Mouse (Mus musculus): ENCODE data around the gene Prpf18. TPM values are rescaled to one million over a fixed set of nuclear protein-coding genes. Genes with fewer than 3 reads are reported as not detected.

The Prpf18 gene
- polyA plus RNA-seq, 1 experiment from 2014 or later, result 50.4 TPM

DNA sequence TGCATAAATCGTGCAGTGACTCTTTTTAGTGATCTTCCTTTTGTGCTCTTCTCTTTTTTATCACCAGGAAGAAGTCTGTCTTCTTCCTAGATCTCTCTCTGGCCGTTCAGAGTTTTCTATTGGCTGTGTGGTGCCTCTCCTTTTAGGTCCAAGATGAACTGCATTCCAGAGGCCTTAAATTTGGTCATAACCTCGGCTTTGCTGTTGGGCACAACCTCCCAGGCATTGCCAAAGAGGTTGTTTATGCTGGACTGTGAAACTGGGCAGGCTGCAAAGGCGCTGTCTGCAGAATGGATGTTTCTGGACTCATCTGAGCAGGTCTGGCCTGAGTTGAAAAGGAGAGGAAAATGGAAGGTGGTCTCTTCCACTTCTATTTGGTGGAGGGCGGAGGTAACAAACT, 73.6 kb downstream of the Prpf18 start:
- Histone ChIP-seq H3K9ac (ENCODE audit: low read length) (no peak overlapping the region), H3K4me3 (ENCODE audit: low read depth, low read length) (no peak overlapping the region), H3K4me1 (replicated peaks; ENCODE audit: control insufficient read depth, insufficient read depth, low read length) (no peaks in the 10 kb centered on the region), H3K4me2 (ENCODE audit: low read depth, low read length, severe bottlenecking) (no peak overlapping the region), H3K9me3 (ENCODE audit: control insufficient read depth, low read length) (no peaks in the 10 kb centered on the region), H3K27ac (ENCODE audit: low read depth, low read length) (no peak overlapping the region), H3K27me3 (ENCODE audit: control insufficient read depth, insufficient read depth, low read length) (no peaks in the 10 kb centered on the region), H3K36me3 (ENCODE audit: control insufficient read depth, insufficient read depth, low read length) (peaks cover 7% of the 10 kb centered on the region; the same call in 1 of the 2 replicates)
- no peak for DNase-seq (ENCODE audit: low spot score)
- WGBS, result 91% methylated on average over 5 of the region's 5 CpGs
- no peak for ATAC-seq (replicated peaks; ENCODE audit: low FRiP score)

DNA sequence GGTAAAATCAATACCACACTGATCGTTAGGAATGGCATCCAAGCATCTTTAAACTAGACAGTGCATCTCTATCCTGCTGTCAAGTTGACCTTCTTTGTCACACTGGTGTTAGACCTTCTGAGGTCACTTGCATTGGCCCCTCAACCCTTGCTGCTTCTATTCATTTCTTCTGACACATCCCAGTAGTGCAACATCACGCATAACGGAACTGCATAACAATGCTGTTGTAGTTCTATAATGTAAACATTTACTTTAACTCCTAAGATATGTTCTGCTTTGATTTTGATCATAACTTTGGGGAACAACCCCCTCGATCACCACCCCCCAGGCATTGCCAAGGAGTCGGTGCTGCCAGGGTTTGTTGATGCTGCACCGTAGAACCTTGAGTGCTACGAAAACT, 75.9 kb downstream of the Prpf18 start:
- Histone ChIP-seq H3K9me3 (ENCODE audit: control insufficient read depth, low read length) (no peaks in the 10 kb centered on the region), H3K4me3 (ENCODE audit: low read depth, low read length) (no peak overlapping the region), H3K27ac (ENCODE audit: low read depth, low read length) (no peak overlapping the region), H3K4me1 (replicated peaks; ENCODE audit: control insufficient read depth, insufficient read depth, low read length) (no peaks in the 10 kb centered on the region), H3K9ac (ENCODE audit: low read length) (no peak overlapping the region), H3K36me3 (ENCODE audit: control insufficient read depth, insufficient read depth, low read length) (peaks cover 7% of the 10 kb centered on the region; the same call in 1 of the 2 replicates), H3K4me2 (ENCODE audit: low read depth, low read length, severe bottlenecking) (no peak overlapping the region), H3K27me3 (ENCODE audit: control insufficient read depth, insufficient read depth, low read length) (no peaks in the 10 kb centered on the region)
- WGBS, result 93% methylated on average over 7 of the region's 7 CpGs
- no peak for ATAC-seq (replicated peaks; ENCODE audit: low FRiP score)
- DNase-seq (ENCODE audit: low spot score), result no peak

DNA sequence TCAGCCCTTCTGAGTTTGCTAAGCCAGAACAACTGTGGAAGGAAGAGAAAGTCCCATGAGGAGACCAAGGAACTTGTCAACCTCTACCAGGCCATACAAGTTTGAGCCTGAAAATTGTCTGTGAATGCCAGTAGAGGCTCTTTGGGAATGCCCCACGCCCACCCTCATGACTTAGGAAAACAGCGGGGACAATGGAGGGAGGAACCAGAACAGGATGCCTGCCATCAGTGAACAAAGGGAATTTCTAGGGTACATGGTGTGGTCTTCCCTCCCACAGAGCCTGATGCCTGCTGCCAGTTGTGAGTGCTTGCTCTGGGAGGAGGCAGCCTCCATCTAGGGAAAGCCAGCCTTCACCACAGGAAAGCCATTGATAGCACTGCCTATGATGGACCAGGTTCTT, 76.8 kb downstream of the Prpf18 start:
- Histone ChIP-seq H3K36me3 (ENCODE audit: control insufficient read depth, insufficient read depth, low read length) (peaks cover 4% of the 10 kb centered on the region; the same call in 1 of the 2 replicates), H3K9me3 (ENCODE audit: control insufficient read depth, low read length) (no peaks in the 10 kb centered on the region), H3K27me3 (ENCODE audit: control insufficient read depth, insufficient read depth, low read length) (no peaks in the 10 kb centered on the region), H3K4me1 (replicated peaks; ENCODE audit: control insufficient read depth, insufficient read depth, low read length) (no peaks in the 10 kb centered on the region), H3K9ac (ENCODE audit: low read length) (no peak overlapping the region), H3K27ac (ENCODE audit: low read depth, low read length) (no peak overlapping the region), H3K4me2 (ENCODE audit: low read depth, low read length, severe bottlenecking) (no peak overlapping the region), H3K4me3 (ENCODE audit: low read depth, low read length) (no peak overlapping the region)
- ATAC-seq (replicated peaks; ENCODE audit: low FRiP score), result no peak
- no peak for DNase-seq (ENCODE audit: low spot score)
- WGBS, result 77% methylated on average over 2 of the region's 2 CpGs

DNA sequence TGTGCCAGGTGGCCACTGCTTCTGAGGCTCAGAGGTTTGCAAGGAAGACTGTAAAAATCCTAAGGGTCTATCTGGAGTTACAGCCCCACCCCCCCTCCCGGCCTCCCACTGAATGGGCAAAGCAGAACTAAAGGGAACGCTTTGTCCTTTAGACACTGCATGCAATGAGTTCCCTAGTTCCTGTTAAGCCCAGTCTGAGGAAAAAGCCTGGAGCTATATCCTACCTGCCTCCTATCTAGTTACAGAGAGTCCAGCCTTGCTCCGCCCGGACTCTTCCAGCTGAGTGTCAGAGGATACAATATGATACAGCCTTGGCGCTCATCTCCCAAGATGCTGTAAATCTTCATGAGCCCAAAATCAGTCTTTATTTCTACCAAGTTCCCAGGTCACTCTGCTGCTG, 77.7 kb downstream of the Prpf18 start:
- no peak overlapping the region for H3K4me2 ChIP-seq (ENCODE audit: low read depth, low read length, severe bottlenecking)
- no peak overlapping the region for H3K4me3 ChIP-seq (ENCODE audit: low read depth, low read length)
- no peaks in the 10 kb centered on the region for H3K4me1 ChIP-seq (replicated peaks; ENCODE audit: control insufficient read depth, insufficient read depth, low read length)
- 79% methylated on average over 5 of the region's 5 CpGs for WGBS
- ATAC-seq (replicated peaks; ENCODE audit: low FRiP score) (no peak), DNase-seq (ENCODE audit: low spot score) (no peak)
- H3K27me3 ChIP-seq (ENCODE audit: control insufficient read depth, insufficient read depth, low read length), result no peaks in the 10 kb centered on the region
- H3K27ac ChIP-seq (ENCODE audit: low read depth, low read length), result no peak overlapping the region
- H3K9ac ChIP-seq (ENCODE audit: low read length), result no peak overlapping the region
- no peaks in the 10 kb centered on the region for H3K9me3 ChIP-seq (ENCODE audit: control insufficient read depth, low read length)
- peaks cover 4% of the 10 kb centered on the region; the same call in 1 of the 2 replicates for H3K36me3 ChIP-seq (ENCODE audit: control insufficient read depth, insufficient read depth, low read length)

DNA sequence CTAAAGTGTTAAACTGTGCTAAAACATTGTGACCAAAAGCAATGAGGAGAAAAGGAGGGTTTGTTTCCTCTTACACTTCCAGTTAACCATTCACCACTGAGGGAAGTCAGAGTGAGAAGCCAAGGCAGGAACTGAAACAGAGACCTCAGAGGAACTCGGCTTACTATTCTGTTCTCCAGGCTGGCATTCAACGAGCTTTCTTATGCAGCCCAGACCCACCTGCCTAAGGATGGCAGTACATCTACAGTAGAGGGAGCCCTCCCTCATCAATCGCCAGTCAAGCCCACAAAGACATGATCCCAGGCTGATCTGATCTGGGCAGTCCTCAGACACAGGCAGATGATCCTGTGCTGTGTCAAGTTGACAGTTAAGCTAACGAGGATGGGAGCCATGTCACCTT, 78.5 kb downstream of the Prpf18 start:
- no peak for ATAC-seq (replicated peaks; ENCODE audit: low FRiP score)
- H3K9me3 ChIP-seq (ENCODE audit: control insufficient read depth, low read length), result no peaks in the 10 kb centered on the region
- no peaks in the 10 kb centered on the region for H3K27me3 ChIP-seq (ENCODE audit: control insufficient read depth, insufficient read depth, low read length)
- WGBS, result 77% methylated on average over 4 of the region's 4 CpGs
- no peak overlapping the region for H3K9ac ChIP-seq (ENCODE audit: low read length)
- DNase-seq (ENCODE audit: low spot score), result no peak
- H3K4me1 ChIP-seq (replicated peaks; ENCODE audit: control insufficient read depth, insufficient read depth, low read length), result no peaks in the 10 kb centered on the region
- H3K4me2 ChIP-seq (ENCODE audit: low read depth, low read length, severe bottlenecking), result no peak overlapping the region
- peaks cover 4% of the 10 kb centered on the region; the same call in 1 of the 2 replicates for H3K36me3 ChIP-seq (ENCODE audit: control insufficient read depth, insufficient read depth, low read length)
- no peak overlapping the region for H3K27ac ChIP-seq (ENCODE audit: low read depth, low read length)
- no peak overlapping the region for H3K4me3 ChIP-seq (ENCODE audit: low read depth, low read length)

DNA sequence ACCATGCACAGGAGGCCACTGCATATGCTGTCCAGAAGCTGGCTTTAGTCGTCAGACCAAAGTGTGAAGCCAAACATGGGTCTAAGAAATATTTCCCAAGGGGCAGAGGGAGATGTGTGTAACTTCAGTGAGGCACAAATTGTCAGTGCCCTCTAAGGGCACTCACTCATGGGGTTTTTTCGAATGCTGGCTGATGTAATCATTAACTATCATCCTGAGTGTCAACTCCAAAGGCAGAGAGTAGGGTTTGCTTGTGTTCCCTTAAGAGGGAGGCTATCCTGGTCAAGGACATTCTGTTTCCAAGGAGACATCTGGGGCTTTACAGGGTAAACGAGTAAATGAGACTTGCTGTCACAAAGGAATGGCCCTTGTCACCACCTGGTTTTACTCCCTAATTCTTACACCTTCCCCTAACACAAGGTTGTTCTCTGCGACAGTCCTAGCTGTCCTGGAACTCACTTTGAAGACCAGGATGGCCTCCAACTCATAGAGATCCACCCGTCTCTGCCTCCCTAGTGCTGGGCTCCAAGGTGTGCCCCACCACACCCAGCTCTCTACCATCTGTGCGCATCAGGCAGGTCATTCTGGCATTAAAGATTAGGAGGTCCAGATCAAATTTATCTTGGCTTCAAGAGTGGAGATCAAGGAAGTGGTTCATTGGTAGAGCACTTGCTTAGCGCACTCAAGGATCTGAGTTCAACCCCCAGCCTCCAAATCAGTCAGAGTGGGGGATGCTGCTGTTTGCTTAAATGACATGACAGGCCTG, 79.2 kb downstream of the Prpf18 start:
- Histone ChIP-seq H3K27ac (ENCODE audit: low read depth, low read length) (no peak overlapping the region), H3K9ac (ENCODE audit: low read length) (no peak overlapping the region), H3K9me3 (ENCODE audit: control insufficient read depth, low read length) (no peaks in the 10 kb centered on the region), H3K27me3 (ENCODE audit: control insufficient read depth, insufficient read depth, low read length) (no peaks in the 10 kb centered on the region), H3K36me3 (ENCODE audit: control insufficient read depth, insufficient read depth, low read length) (peaks cover 4% of the 10 kb centered on the region; the same call in 1 of the 2 replicates), H3K4me2 (ENCODE audit: low read depth, low read length, severe bottlenecking) (no peak overlapping the region), H3K4me1 (replicated peaks; ENCODE audit: control insufficient read depth, insufficient read depth, low read length) (no peaks in the 10 kb centered on the region), H3K4me3 (ENCODE audit: low read depth, low read length) (no peak overlapping the region)
- DNase-seq (ENCODE audit: low spot score) (no peak), ATAC-seq (replicated peaks; ENCODE audit: low FRiP score) (no peak)
- 84% methylated on average over 7 of the region's 7 CpGs for WGBS

Other genes starting within 250 kb of the Prpf18 start
- gene Bend7, start 65.7 kb upstream of the Prpf18 start, polyA plus RNA-seq (2014; fragmentation: Nextera tagmentation; extraction: Ambion mirVana), result 2.4 and 3.4 TPM in 2 replicates
- 146 and 147 TPM in 2 replicates for gene Sephs1, start 229.5 kb upstream of the Prpf18 start, polyA plus RNA-seq (2014; fragmentation: Nextera tagmentation; extraction: Ambion mirVana)

Measured in forebrain, embryonic 11.5 days (tissue).